ENCODE assay signal across 7 mouse cellular contexts in the genomic region with DNA sequence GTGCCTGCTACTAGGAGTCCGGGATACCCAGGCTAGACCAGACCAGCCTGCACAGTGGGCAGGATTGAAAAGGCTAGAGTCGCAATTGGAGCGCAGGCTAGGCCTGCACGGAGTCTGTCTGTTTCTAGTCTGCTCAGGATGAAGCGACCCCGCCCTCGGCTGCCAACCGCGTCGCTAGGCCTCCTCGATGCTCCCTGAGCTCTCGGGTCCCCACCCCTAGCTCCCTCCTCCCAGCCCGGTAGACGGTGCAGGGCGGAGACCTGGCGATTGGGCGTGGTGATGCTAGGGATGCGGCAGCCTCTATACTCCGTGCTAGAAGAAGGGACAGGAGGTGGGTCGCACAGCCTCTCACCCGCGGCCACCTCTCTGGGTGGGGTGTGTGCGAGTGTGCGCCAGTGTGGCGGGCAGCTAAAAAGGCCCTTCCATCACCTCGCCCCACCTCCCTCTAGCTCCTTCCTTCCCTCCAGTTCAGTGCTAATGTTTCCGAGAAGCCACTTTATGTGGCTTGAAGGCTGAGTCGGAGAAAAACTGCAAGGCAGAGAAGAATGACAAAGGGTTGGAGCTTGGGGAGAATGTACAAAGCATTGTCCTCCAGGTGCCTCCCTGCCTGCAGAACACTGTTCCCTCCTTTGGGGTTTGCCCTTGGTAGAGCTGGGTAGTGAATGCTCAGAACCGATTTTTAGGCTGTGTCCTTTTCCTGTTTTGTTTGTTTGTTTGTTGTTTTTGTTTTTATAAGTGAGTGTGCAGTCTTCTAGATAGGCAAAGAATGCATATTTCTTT. TPM values are rescaled to one million over a fixed set of nuclear protein-coding genes. Genes with fewer than 3 reads are reported as not detected.
DNase-seq lines count a peak whose midpoint lies in the region; ATAC-seq and TF ChIP-seq lines count a peak whose summit lies in the region.

A gene (minus strand): TSS at position 383 of the 780 bp plus-strand sequence.

- TF ChIP-seq POLR2A in limb, embryonic 14.5 days (IDR thresholded peaks at IDR 0.05; ENCODE audit: borderline replicate concordance, extremely low read depth, insufficient read depth, insufficient read length): no peak

- ATAC-seq in megakaryocyte, adult 5-6 weeks (ENCODE audit: poor library complexity, severe bottlenecking): no peak
- ATAC-seq in hindbrain, embryonic 12.5 days (ENCODE audit: low FRiP score): peak; percentile 93
- 0 out of 2 replicates have a peak, but pooled peaks have one; percentile 30 for ATAC-seq in limb, embryonic 14.5 days (ENCODE audit: low FRiP score, low read depth)

- peak; percentile 67 for DNase-seq in embryo, embryonic 10 days (ENCODE audit: low spot score)
- no peak for DNase-seq in limb, embryonic 14.5 days (ENCODE audit: low spot score)
- DNase-seq in right cerebral cortex, postnatal 10 days (ENCODE audit: low spot score in 2 of 2): peak; percentile 56 to 59
- no peak for DNase-seq in urinary bladder, postnatal 36 days (ENCODE audit: low spot score in 2 of 2)

- WGBS in hindbrain, embryonic 12.5 days: 3% methylated on average over 29 of the region's 29 CpGs
- 2% methylated on average over 28 of the region's 29 CpGs for WGBS in limb, embryonic 14.5 days

- H3K36me3 ChIP-seq in megakaryocyte, embryonic 14.5 days (replicated peaks; ENCODE audit: low read length): no peaks in the 10 kb centered on the region
- no peaks in the 10 kb centered on the region for H3K36me3 ChIP-seq in hindbrain, embryonic 12.5 days
- H3K36me3 ChIP-seq in limb, embryonic 14.5 days (ENCODE audit: control insufficient read depth, insufficient read depth, low read length): no peaks in the 10 kb centered on the region

- H3K9me3 ChIP-seq in megakaryocyte, embryonic 14.5 days: peaks cover 7% of the 10 kb centered on the region
- H3K9me3 ChIP-seq in hindbrain, embryonic 12.5 days (replicated peaks): no peaks in the 10 kb centered on the region
- H3K9me3 ChIP-seq in limb, embryonic 14.5 days (ENCODE audit: control insufficient read depth, low read length): no peaks in the 10 kb centered on the region

- H3K4me1 ChIP-seq in megakaryocyte, embryonic 14.5 days: peaks cover 5% of the 10 kb centered on the region; the same call in 1 of the 2 replicates
- H3K4me1 ChIP-seq in hindbrain, embryonic 12.5 days: peaks cover 8% of the 10 kb centered on the region
- no peaks in the 10 kb centered on the region; the same call in 1 of the 2 replicates for H3K4me1 ChIP-seq in limb, embryonic 14.5 days (ENCODE audit: control insufficient read depth, insufficient read depth, low read length)

- H3K4me2 ChIP-seq in hindbrain, embryonic 12.5 days (replicated peaks): peak within 1 kb of the TSS; percentile 75
- H3K4me2 ChIP-seq in limb, embryonic 14.5 days (replicated peaks; ENCODE audit: low read depth, low read length, severe bottlenecking): peak within 1 kb of the TSS; percentile 63

- H3K4me3 ChIP-seq in megakaryocyte, embryonic 14.5 days (replicated peaks): peak within 1 kb of the TSS; percentile 59
- H3K4me3 ChIP-seq in hindbrain, embryonic 12.5 days: peak within 1 kb of the TSS; percentile 48
- H3K4me3 ChIP-seq in limb, embryonic 14.5 days (replicated peaks; ENCODE audit: low read length): peak within 1 kb of the TSS; percentile 38

- peak within 1 kb of the TSS; percentile 66 for H3K9ac ChIP-seq in hindbrain, embryonic 12.5 days
- peak within 1 kb of the TSS; percentile 31 for H3K9ac ChIP-seq in limb, embryonic 14.5 days (ENCODE audit: low read depth, low read length, severe bottlenecking)

- H3K27me3 ChIP-seq in megakaryocyte, embryonic 14.5 days (replicated peaks): peaks cover 9% of the 10 kb centered on the region
- H3K27me3 ChIP-seq in hindbrain, embryonic 12.5 days: peaks cover 2% of the 10 kb centered on the region; the same call in 1 of the 2 replicates
- H3K27me3 ChIP-seq in limb, embryonic 14.5 days (ENCODE audit: control insufficient read depth, insufficient read depth, low read length): peaks cover 10% of the 10 kb centered on the region; the same call in 1 of the 2 replicates

- peak within 1 kb of the TSS; percentile 40; the same call in 1 of the 2 replicates for H3K27ac ChIP-seq in hindbrain, embryonic 12.5 days
- H3K27ac ChIP-seq in limb, embryonic 14.5 days (replicated peaks; ENCODE audit: low read depth, low read length): no peak within 1 kb of the TSS

RNA-seq across cellular contexts. Expression of the gene that starts here (rescaled TPM):
- not detected in 2 replicates for polyA plus RNA-seq in megakaryocyte, embryonic 14.5 days (2012; ENCODE audit: insufficient read depth, low replicate concordance)
- total RNA-seq in megakaryocyte, adult 5-6 weeks (2015): not detected in 2 replicates
- total RNA-seq in megakaryocyte, adult 5-6 weeks (2017): not detected in 2 replicates
- 7.3 TPM in 2 replicates for polyA plus RNA-seq in hindbrain, embryonic 12.5 days (2016; fragmentation: Nextera tagmentation; extraction: Ambion mirVana)
- polyA plus RNA-seq in limb, embryonic 14.5 days (2012; rRNA removed): 0.33 and 0.35 TPM in 2 replicates
- polyA plus RNA-seq in limb, embryonic 14.5 days (2014; fragmentation: Nextera tagmentation; extraction: Ambion mirVana): 0.12 and 0.29 TPM in 2 replicates

Comparison
In these comparisons a context has a peak if more than half of its experiments do, and no peak if none do; other contexts are left out.
1. Peak in ATAC-seq, H3K4me3 ChIP-seq, H3K9ac ChIP-seq and H3K4me2 ChIP-seq in limb, embryonic 14.5 days; RNA of the gene not detected or under 1 TPM.
2. DNase-seq: peak in embryo, embryonic 10 days (single experiment) and right cerebral cortex, postnatal 10 days (2 of 2); none in limb, embryonic 14.5 days (single experiment) and urinary bladder, postnatal 36 days (0 of 2).
3. Peak in every context shown above with its lines, with median percentiles within 50 percentile points of each other: H3K4me3 ChIP-seq.